Mouse (Mus musculus): ENCODE results near the gene Tnnt2.

GRCm38 (mm10) chr1:135846632-135847031, 10.5 kb downstream of the Tnnt2 start:
- TF ChIP-seq POLR2A (IDR thresholded peaks at IDR 0.05; ENCODE audit: extremely low read depth, insufficient read depth, low read length) = no peak
- TF ChIP-seq CTCF (IDR thresholded peaks at IDR 0.05; ENCODE audit: extremely low read depth, insufficient read depth, low read length) = no peak
